Mouse (Mus musculus) retina, postnatal 7 days (tissue): Measurements from ENCODE around the gene Peli3.

Source experiments
- DNase-seq: peaks from one replicate; pipeline ENCODE4 v3.0.0-alpha.2; 2012; ENCODE audit warnings: low read depth, low spot score

Peli3 gene

DNA sequence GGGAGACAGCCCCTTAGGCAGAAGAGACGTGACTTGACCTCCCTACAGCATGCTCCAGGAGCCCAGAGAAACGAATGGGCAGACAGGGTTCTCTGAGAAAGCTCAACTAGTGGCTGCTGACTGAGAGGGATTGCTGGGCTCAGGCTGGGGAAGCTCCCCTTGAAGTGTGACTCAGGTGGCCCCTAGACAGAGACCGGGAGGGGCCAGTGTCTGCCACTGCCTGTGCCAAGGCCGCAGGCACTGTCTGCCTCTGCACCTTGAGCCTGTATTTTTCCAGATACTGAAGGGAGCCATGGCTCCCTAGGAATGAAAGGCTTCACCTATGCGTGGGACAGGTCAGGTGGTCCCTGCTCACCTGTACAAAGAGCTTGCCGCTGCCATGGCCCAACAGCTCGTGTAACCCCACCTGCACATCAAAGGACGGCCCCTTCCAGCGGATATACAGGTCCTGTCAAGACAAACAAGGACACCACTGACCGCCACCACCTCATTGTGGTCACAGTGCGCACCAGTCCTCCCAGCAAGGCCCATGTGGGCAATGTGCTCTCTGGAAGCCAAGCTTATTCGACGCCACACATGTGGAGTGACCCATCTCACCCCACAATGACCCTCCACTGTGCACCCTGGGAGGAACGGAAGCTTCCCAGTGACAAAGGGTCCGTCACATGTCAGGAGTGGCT is 26.9 kb downstream of the Peli3 start:
- no peak for DNase-seq

DNA sequence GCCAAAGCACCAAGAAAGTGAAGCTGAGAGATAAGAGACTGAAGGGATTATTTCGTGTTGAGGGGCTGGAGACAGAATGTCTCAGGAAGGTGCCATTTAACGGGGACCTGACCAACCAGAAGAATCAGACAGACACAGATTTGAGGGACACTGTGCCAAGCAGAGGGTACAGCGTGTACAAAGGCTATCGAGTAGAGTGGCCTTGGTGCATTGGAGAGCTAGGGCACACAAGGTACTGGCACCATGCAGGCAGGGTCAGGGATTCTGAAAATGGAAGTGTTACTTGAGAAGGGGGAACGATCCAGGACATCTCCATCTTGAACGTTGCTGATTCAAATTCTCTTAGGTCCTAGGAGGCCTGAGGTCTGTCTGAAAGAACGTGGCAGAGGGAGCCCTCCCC is 33.6 kb downstream of the Peli3 start:
- no peak for DNase-seq

DNA sequence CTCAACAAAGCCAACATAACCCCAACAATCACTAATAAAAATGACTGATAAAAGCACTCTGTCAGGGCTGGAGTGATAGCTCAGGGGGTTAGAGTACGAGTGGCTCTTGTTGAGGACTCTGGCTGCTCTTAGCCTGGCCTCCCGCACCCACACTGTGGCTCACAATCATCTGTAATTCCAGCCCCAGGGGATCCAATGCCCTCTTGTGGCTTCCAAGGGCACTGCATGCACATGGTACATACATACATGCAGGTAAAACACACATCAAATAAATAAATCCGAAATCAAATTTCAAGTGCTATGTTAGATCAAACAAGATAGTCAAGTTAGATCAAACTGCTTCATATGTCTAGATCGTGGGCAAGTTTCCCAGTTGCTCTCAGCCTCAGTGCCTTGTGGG is 34.8 kb downstream of the Peli3 start:
- DNase-seq, result peak; percentile 35

DNA sequence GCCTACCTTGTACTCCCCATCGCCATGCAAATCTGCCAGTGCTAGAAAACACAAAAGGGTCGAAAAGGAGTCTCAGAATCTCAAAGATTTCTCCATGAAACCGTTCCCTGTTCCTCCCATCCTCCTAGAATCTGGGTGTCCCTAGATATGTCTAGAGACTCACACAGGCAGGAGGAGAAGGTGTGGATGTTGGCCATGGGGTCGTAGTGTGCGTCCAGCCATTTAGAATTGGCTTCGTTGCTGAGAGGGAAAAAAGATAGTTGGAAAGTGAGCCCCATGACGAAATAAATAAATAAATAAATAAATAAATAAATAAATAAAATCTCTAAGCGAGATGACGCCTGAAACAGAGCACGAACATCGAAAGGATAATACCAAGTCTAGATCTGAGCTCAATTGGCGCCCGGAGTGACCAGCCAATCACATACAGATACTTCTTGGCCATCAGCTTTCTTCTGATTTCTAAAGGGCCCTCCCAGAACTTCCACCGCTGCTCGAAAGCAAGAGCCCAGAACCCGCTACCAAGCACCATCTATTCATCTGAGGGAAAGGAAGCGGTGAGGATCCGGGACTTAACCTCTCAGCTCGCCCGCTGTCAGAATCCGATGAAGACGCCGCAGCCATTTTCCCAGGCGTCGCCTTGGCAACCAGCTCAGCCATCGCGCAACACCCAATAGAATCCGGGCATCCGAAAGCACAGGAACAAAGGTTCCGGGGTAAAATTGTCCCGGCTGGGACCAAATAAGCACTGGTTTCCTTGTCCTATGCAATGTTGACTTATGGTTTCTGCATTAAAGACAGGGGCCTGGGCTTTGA is 36.7 kb downstream of the Peli3 start, which contains the start of gene Bbs1:
Gene Bbs1, minus strand, starts transcription at position 650 of the 816 bp plus-strand sequence.
- DNase-seq, result peak; percentile 85

DNA sequence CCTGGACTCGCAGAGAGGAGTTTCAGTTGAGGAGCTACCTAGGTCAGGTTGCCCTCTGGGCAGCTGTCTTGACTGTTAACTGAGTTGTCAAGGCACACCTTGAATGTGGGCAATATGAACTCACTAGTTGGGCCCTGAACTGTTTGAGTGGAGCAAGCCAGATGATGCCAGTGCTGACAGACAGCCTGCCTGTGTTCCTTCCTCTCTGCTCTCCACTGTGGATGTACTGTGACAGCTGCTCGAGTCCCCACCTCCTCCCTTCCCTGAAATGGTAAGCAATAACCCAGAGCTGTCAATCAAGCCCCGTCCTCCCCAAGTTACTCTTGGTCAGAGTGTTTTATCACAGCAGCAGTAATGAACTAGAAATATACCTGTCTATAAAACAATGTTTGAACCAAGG is 43.0 kb downstream of the Peli3 start:
- no peak for DNase-seq

DNA sequence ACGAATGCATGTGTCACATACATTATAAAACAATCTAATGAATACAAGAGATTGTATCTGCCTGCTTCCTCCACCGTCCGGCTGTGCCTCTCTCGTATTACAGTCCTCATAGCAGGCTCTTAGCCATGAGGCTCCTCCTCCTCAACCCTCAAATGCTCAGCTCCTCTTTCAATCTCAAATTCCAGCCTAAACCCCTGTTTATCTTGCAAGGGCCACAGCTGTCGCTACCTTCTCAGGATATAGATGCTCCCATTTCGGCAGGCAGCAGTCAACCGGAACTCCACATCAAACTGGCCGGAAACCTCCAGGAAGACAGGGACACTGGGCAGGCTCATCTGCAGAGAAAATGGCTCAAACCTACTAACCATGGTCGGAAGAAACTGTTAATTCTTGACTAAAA is 44.0 kb downstream of the Peli3 start:
- no peak for DNase-seq

DNA sequence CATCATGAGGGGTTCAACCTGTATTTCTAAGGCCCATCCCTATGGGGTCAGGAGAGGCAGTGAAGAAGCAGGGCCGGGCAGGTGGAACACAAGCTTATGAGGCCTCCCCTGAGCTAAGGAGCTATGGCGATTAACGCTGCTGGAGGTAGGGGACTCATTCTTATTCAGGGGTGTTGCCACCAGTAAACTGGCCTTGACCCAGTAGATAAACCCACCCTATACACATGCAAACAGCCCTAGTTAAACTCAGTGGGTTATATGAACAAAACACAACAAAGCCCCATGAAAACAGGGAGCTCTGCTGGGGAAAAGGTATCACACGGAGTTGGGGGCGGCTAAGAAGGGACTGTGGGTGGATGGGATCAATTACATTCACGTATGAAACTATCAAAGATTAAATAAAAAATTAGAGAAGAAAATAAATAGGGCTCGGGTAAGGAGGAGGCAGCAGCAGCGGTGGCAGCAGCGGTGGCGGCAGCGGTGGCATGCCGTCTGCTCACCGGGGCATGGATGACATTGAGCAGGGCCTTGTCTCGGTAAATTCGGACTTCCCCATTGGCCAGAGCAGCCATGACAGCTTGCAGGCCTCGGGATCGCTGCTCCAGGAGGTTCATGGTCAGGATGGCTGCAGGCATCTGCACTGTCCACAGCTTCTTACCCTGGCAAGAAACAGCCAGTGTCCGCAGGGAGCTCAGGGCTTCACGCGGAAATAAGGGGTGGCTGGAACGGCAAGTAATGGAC is 46.0 kb downstream of the Peli3 start:
- no peak for DNase-seq

DNA sequence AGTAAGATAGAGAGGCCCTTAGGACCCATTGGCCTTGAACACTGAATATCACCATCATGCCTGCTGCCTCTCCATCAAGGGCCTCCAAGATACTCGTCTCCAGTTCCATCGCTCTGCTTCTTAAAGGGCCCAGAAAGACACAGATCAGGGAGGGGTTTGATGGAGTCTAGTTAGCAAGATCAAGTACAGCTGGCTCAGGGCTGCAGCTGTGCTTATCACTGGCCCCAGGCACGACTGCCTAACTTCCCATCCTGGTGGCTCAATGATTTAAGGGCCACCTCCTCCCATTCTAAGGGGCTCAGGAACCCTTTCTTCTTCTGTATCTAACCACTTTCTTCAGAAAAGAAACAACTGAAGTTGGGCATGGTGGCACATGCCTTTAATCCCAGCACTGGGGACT is 51.1 kb downstream of the Peli3 start:
- DNase-seq, result no peak

DNA sequence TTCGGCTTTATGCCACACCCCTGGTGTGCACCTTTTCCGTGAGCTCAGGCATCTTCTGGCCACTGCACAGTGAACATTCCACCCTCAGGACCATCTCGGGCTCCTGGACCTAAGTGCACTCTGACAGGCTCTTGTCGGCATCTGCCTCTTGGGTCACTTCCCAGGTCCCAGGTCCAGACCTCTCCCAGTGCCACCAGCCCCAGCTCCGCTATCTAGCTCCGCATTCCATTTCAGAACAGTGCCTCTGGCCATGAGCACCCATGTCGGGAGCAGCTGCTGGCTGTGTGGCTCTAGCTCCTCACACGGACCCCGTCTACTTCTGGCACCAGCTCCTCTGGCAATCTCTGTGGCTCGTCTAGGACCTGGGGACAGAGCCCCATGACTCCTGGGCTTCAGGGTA is 53.1 kb downstream of the Peli3 start:
- no peak for DNase-seq

DNA sequence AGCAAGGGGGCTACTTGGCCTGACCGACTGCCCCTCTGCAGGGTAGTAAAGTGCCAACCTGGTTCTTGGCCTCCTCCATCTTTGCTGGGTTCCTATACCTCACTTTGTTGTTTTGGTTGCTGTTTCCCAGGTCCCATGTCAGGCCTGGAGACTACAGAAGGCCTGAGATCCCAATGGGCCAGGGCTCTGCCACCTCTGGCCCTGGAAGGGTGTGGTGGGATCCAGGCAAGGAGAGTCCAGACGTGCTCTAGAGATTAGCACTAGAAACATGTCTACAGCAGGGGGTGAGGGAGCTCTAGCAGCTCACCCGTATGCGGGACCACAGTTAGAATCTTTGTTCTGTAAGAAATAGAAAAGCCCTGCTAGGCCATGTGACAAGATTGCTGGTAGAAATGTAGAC is 59.0 kb downstream of the Peli3 start:
- DNase-seq, result no peak
